Mouse (Mus musculus) hindbrain, embryonic 12.5 days (tissue): ENCODE data around the gene Glra4. TPM values are rescaled to one million over a fixed set of nuclear protein-coding genes. Genes with fewer than 3 reads are reported as not detected.

ENCODE experiments used
- ATAC-seq: fragments of 200-750 bp; cut with Nextera tagmentation; 2 replicates; pipeline ENCODE4 v1.8.0; 2017; ENCODE audit warnings: moderate TSS enrichment; ENCODE audit not compliant: low FRiP score
- H3K27ac ChIP-seq: fragments of 300-500 bp; sonication (generic); 2 replicates; pipeline ENCODE4 v1.5.1; 2016; ENCODE audit warnings: mild to moderate bottlenecking
- H3K27me3 ChIP-seq: fragments of 300-500 bp; sonication (generic); 2 replicates; pipeline ENCODE4 v1.6.1; 2016; ENCODE audit warnings: mild to moderate bottlenecking
- H3K36me3 ChIP-seq: fragments of 300-500 bp; sonication (generic); 2 replicates; pipeline ENCODE4 v1.6.1; 2016; ENCODE audit warnings: mild to moderate bottlenecking
- H3K4me1 ChIP-seq: fragments of 300-500 bp; sonication (generic); 2 replicates; pipeline ENCODE4 v1.6.1; 2016
- H3K4me2 ChIP-seq: fragments of 300-500 bp; sonication (generic); replicated peaks from 2 replicates; pipeline ENCODE4 v1.6.1; 2016; ENCODE audit warnings: mild to moderate bottlenecking
- H3K4me3 ChIP-seq: fragments of 300-500 bp; sonication (generic); 2 replicates; pipeline ENCODE4 v1.5.1; 2016; ENCODE audit warnings: mild to moderate bottlenecking
- H3K9ac ChIP-seq: fragments of 300-500 bp; sonication (generic); 2 replicates; pipeline ENCODE4 v1.6.1; 2016; ENCODE audit warnings: mild to moderate bottlenecking, moderate library complexity
- H3K9me3 ChIP-seq: fragments of 300-500 bp; sonication (generic); replicated peaks from 2 replicates; pipeline ENCODE4 v1.6.1; 2016; ENCODE audit warnings: mild to moderate bottlenecking
- WGBS: fragments of 180-500 bp; shearing (Covaris S2); methylation state at CpG from one replicate; pipeline ENCODE4 v1.1.7; 2016; 5-methylcytosine and 5-hydroxymethylcytosine counted together
- polyA plus RNA-seq: library from polyadenylated mRNA; unstranded; fragments of >200 nt; fragmentation: Nextera tagmentation; extraction: Ambion mirVana; gene quantifications from 2 replicates; pipeline ENCODE4 v1.2.1, GENCODE M21; 2016

Gene Glra4
- polyA plus RNA-seq = 0.17 and 0.18 TPM in 2 replicates

DNA sequence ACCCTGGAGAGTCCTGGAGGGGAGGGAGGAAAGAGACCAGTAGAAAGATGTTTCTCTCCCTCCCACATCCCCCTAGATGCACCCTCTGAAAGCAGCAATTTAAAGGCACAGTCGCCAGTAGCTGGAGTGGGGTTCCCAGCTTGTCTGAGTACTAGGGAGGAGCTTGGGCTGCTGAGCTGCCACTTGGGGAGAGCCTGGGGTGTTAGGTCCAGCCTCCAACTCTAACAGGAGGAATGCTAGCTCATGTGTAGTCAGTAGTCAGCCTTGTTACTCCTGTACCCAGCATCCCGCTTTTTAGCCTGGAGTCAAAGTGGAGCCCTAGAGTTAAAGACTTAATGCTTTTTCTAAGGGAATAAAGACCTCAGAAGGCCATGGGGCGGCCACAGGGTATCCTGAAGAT, at the start of gene Glra4:
Glra4 (minus strand) TSS at position 101 of the 400 bp plus-strand sequence.
- ATAC-seq = no peak
- Histone ChIP-seq H3K4me1 (no peaks in the 10 kb centered on the region), H3K4me2 (no peak within 1 kb of the TSS), H3K27me3 (peaks cover 15% of the 10 kb centered on the region; the same call in 1 of the 2 replicates), H3K27ac (no peak within 1 kb of the TSS), H3K4me3 (no peak within 1 kb of the TSS), H3K9me3 (no peaks in the 10 kb centered on the region), H3K9ac (no peak within 1 kb of the TSS), H3K36me3 (no peaks in the 10 kb centered on the region)
- 77% methylated on average over 3 of the region's 3 CpGs for WGBS

DNA sequence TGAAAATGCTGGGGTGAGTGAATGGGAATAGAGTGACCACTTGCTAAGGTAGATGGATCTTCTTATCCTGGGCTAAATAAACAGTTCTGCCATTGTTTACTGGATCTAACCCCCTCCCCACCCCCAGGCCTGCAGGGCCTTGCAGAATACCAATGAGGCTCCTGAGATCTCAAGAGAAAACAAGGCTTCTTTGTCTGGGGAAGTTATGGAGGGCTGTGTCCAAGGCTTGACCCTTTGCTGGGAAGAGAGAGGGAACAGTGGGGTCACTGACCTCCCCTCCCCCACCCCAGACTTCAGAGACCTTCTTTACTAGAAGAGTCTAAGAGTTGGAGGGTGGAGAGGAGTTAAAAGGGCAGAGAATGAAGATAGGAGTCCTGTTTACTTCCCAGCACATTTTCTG, 48.7 kb upstream of the Glra4 start:
- ATAC-seq = no peak
- Histone ChIP-seq H3K4me3 (no peak overlapping the region), H3K9ac (no peak overlapping the region), H3K27ac (no peak overlapping the region), H3K4me2 (no peak overlapping the region), H3K27me3 (0 out of 2 replicates have a peak, but pooled peaks cover 5% of the 10 kb centered on the region), H3K9me3 (no peaks in the 10 kb centered on the region), H3K4me1 (no peaks in the 10 kb centered on the region), H3K36me3 (no peaks in the 10 kb centered on the region)

- Histone ChIP-seq H3K4me3 (no peak overlapping the region), H3K4me2 (no peak overlapping the region), H3K27me3 (no peaks in the 10 kb centered on the region), H3K9me3 (no peaks in the 10 kb centered on the region), H3K27ac (no peak overlapping the region), H3K4me1 (no peaks in the 10 kb centered on the region), H3K36me3 (no peaks in the 10 kb centered on the region), H3K9ac (no peak overlapping the region)
- 64% methylated on average over 4 of the region's 4 CpGs for WGBS
- ATAC-seq = no peak
Observed at GRCm38 (mm10) chrX:136825016-136825415, 45.1 kb upstream of the Glra4 start.

DNA sequence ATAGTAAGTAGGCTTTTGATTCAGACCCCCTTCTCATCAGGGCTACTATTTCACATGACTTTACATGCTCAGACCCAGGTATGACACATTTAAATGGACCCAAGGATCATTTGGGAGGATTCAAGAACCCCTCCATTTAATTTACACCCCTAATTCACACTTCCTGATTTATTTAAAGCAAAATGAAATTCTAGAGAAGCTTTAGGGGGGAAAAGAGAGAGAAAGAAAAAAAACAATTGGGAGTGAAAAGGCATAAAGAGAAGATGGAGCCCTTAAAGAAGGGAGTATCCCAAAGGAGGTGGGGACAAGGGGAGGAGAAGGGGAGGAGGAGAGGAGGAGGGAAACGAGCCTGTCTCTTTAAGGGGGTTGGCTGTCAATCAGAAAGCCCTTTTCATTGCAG, 42.4 kb upstream of the Glra4 start, which contains the start of gene Plp1:
Plp1 (plus strand) TSS at position 301 of the 400 bp plus-strand sequence.
- Histone ChIP-seq H3K27ac (no peak within 1 kb of the TSS), H3K4me2 (no peak within 1 kb of the TSS), H3K4me3 (no peak within 1 kb of the TSS), H3K4me1 (no peaks in the 10 kb centered on the region), H3K9ac (no peak within 1 kb of the TSS), H3K9me3 (no peaks in the 10 kb centered on the region), H3K27me3 (no peaks in the 10 kb centered on the region), H3K36me3 (no peaks in the 10 kb centered on the region)
- ATAC-seq = no peak
- 17% methylated on average over 1 of the region's 1 CpGs for WGBS

DNA sequence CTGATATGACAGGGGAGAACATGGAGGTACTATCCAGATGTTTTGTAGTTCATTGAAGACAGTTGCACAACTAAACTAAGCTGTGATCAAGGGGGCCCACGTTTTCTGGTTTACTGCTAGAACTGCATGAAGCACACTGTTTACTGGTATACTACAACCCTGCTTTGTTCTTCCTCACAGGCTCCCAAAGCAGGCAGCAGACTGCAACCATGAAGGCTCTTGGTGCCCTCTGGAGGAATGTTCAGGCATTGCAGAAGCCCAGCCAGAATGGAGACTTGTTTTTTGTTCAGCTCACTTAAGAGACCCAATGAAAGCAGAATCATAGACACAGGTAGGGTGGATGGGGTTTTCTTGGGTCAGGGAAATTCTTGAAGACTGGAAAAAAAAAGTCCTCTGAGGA, 40.3 kb upstream of the Glra4 start:
- Histone ChIP-seq H3K27ac (no peak overlapping the region), H3K9me3 (no peaks in the 10 kb centered on the region), H3K27me3 (no peaks in the 10 kb centered on the region), H3K4me3 (no peak overlapping the region), H3K4me1 (no peaks in the 10 kb centered on the region), H3K36me3 (no peaks in the 10 kb centered on the region), H3K9ac (no peak overlapping the region), H3K4me2 (no peak overlapping the region)
- 6% methylated on average over 1 of the region's 1 CpGs for WGBS
- ATAC-seq = peak; percentile 56; the same call in 1 of the 2 replicates

DNA sequence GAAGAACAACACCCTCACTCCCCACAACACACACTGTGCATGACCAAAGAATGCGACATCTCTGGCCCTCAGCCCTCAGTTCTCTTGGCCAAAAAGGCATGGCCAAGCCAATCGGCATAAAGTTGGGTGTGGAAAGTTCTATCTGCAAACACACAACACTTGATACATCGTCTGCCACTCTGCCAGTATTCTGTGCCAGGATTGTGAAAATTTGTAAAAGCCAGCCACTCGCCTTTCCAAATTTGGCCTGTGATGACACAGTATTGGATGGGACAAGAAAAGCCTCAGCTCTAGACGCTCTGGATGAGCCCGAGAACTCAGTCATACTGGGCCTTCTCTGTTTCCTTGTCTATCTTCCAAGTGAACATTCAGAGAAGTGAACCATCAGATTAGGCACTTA, 39.8 kb upstream of the Glra4 start:
- no peak overlapping the region for H3K4me3 ChIP-seq
- H3K27me3 ChIP-seq = no peaks in the 10 kb centered on the region
- H3K4me2 ChIP-seq = no peak overlapping the region
- no peak overlapping the region for H3K9ac ChIP-seq
- H3K4me1 ChIP-seq = no peaks in the 10 kb centered on the region
- no peaks in the 10 kb centered on the region for H3K36me3 ChIP-seq
- no peak overlapping the region for H3K27ac ChIP-seq
- ATAC-seq = no peak
- no peaks in the 10 kb centered on the region for H3K9me3 ChIP-seq
- 93% methylated on average over 6 of the region's 6 CpGs for whole genome bisulfite sequencing

DNA sequence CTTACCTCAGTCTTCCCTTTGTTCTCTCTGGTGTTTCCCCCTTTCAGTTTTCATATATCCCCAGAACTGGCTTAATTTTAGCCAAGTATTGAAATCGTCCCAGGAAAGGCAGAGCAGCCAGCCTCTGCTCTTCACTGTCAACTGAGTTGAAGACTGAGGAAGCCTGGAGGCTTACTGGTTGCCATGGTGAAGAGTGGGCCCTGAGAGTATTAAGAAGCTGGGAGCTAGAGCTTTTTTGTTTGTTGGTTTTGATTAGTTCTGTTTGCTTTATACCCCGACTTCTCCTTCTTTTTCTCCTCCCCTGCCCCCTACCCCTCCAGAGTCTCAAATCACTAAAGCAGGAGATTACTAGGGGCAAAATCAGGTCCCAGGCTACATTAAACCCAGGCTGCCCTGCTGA, 17.3 kb upstream of the Glra4 start:
- no peak overlapping the region for H3K4me2 ChIP-seq
- H3K4me1 ChIP-seq = no peaks in the 10 kb centered on the region
- no peak overlapping the region for H3K27ac ChIP-seq
- H3K36me3 ChIP-seq = no peaks in the 10 kb centered on the region
- H3K4me3 ChIP-seq = no peak overlapping the region
- H3K27me3 ChIP-seq = 0 out of 2 replicates have a peak, but pooled peaks cover 3% of the 10 kb centered on the region
- H3K9me3 ChIP-seq = no peaks in the 10 kb centered on the region
- WGBS = 31% methylated on average over 2 of the region's 2 CpGs
- no peak overlapping the region for H3K9ac ChIP-seq
- ATAC-seq = no peak

DNA sequence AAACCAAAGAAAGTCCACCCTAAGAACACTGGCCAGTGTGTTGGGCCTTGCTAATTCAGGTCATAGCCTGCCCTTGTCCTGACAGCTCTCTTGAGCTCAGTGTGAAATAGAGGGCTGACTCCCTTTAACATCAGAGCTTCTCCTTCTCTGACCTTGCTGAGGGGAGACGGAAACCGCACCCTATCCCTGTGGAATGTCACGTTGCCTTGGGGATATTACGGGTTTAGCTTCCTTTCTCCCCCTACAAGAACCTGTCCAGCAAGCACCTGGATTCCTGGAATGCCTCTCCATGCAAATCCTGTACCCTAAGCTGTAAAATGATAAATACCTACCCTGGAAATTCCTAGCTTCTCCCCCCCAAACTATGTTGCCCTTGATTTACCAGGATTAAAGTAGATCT, 9.5 kb upstream of the Glra4 start:
- Histone ChIP-seq H3K4me2 (no peak overlapping the region), H3K4me1 (no peaks in the 10 kb centered on the region), H3K36me3 (peaks cover 3% of the 10 kb centered on the region; the same call in 1 of the 2 replicates), H3K27me3 (0 out of 2 replicates have a peak, but pooled peaks cover 3% of the 10 kb centered on the region), H3K27ac (no peak overlapping the region), H3K4me3 (no peak overlapping the region), H3K9me3 (no peaks in the 10 kb centered on the region), H3K9ac (no peak overlapping the region)
- no peak for ATAC-seq
- WGBS = 83% methylated on average over 4 of the region's 4 CpGs

DNA sequence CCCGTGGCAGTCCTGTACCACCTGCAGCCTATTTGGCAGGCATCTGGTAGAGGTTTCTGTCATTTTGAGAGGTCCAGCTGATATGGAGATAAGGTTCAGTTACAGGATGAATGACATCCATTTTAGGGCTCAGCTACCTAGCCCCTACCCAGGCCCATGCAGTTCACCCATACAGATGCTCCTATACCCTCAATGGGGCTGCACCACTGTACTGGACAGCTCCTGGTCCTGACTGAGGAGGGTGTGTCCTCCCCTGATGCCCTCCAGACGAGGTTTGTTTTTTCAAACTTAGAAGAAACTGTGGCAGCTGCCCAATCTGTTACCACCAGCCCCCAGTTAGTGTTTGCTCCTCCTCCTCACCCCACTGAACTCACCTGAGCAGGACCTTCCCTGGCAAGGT, 679 bp downstream of the Glra4 start:
- no peak for ATAC-seq
- Histone ChIP-seq H3K27ac (no peak overlapping the region), H3K27me3 (peaks cover 15% of the 10 kb centered on the region; the same call in 1 of the 2 replicates), H3K4me2 (no peak overlapping the region), H3K9me3 (no peaks in the 10 kb centered on the region), H3K4me1 (no peaks in the 10 kb centered on the region), H3K36me3 (no peaks in the 10 kb centered on the region), H3K4me3 (no peak overlapping the region), H3K9ac (no peak overlapping the region)
- WGBS = 56% methylated on average over 2 of the region's 2 CpGs

GRCm38 (mm10) chrX:136778046-136778445, 1.9 kb downstream of the Glra4 start:
- no peak overlapping the region for H3K4me2 ChIP-seq
- H3K9ac ChIP-seq = no peak overlapping the region
- no peak overlapping the region for H3K27ac ChIP-seq
- H3K27me3 ChIP-seq = peaks cover 15% of the 10 kb centered on the region; the same call in 1 of the 2 replicates
- WGBS = 82% methylated on average over 3 of the region's 3 CpGs
- no peaks in the 10 kb centered on the region for H3K36me3 ChIP-seq
- H3K4me3 ChIP-seq = no peak overlapping the region
- no peaks in the 10 kb centered on the region for H3K9me3 ChIP-seq
- H3K4me1 ChIP-seq = no peaks in the 10 kb centered on the region
- no peak for ATAC-seq

DNA sequence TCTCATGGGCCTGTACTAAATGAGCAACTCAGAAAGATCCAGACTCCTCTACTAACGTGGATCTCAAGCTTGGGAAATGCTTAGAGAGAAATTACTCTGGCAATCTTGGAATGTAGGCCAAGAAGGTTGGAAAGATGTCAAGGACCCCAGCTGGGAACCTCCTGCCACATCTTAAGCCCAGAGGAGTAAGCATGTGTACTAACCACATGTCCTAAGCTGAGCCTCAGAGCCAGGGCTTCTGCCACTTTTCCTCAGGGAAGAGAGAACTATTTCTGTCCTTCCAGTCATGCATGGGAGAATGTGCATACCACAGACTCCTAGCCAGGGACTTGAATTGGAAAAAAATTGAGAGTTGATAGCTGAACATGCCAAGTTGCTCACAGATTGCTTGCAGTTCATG, 6.9 kb downstream of the Glra4 start:
- Histone ChIP-seq H3K9me3 (no peaks in the 10 kb centered on the region), H3K36me3 (no peaks in the 10 kb centered on the region), H3K4me1 (no peaks in the 10 kb centered on the region), H3K4me3 (no peak overlapping the region), H3K27me3 (peaks cover 2% of the 10 kb centered on the region; the same call in 1 of the 2 replicates), H3K4me2 (no peak overlapping the region), H3K27ac (no peak overlapping the region), H3K9ac (no peak overlapping the region)
- no peak for ATAC-seq
- WGBS = 80% methylated on average over 1 of the region's 1 CpGs

DNA sequence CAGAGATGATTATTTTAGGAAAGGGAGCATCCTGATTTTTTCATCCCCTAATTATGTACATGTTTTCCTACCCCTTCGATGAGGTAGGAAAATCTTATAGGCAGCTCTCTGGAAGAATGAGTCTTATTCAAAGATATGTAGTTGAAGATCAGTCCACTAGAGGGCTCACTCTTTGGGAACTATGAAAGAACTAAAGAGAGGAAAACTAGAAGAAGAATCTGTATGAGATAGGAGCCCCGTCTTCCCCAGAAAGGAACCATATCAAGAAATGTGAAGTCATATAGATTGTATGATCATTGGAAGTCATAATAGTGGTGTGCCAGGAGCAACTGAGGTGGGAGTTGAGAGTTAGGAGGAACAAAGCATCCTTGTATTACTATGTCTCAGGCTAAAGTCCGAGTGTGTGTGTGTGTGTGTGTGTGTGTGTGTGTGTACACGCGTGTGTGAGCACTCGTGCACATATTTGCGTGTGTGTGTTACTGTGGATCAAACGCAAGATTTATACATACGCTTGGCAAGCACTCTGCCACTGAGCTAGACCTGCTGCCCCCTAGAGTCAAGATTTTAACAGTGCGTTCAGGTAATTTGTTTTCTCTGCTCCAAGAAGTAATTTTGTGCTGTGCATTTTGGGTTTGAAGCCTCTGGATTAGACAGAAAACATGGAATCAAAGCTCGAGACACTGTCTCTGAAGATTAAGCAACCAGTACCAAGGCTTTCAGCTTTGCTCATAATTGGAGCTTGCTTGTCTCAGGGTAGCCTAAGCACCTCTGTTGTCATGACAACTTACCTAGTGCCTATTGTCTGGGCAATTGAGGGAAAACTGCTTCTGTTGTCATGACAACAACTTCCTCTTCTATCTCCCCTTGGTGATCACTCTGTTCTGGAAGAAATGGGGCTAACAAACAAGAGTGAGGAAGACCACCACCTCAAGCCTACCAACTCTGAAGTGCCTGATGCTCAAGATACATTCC, 18.6 kb downstream of the Glra4 start:
- no peak overlapping the region for H3K27ac ChIP-seq
- 77% methylated on average over 11 of the region's 11 CpGs for WGBS
- H3K36me3 ChIP-seq = no peaks in the 10 kb centered on the region
- H3K4me3 ChIP-seq = no peak overlapping the region
- 0 out of 2 replicates have a peak, but pooled peaks have one; percentile 40 for ATAC-seq
- no peak overlapping the region for H3K9ac ChIP-seq
- 0 out of 2 replicates have a peak, but pooled peaks cover 2% of the 10 kb centered on the region for H3K27me3 ChIP-seq
- H3K9me3 ChIP-seq = no peaks in the 10 kb centered on the region
- no peak overlapping the region for H3K4me2 ChIP-seq
- H3K4me1 ChIP-seq = no peaks in the 10 kb centered on the region
